Mouse (Mus musculus) cerebellum, adult 9-11 months (tissue): ENCODE measurements around the gene Laptm4a.

Experiments used
- DNase-seq: peaks from one replicate; pipeline ENCODE4 v3.0.0; 2022

Laptm4a gene

GRCm38 (mm10) chr12:8961607-8962316, 40.3 kb downstream of the Laptm4a start:
- DNase-seq, result no peak

GRCm38 (mm10) chr12:8969828-8970227, 48.4 kb downstream of the Laptm4a start:
- DNase-seq, result no peak

- peak; percentile 91 for DNase-seq
Observed at GRCm38 (mm10) chr12:8973820-8974465, 52.5 kb downstream of the Laptm4a start, which contains the start of gene Wdr35. Gene Wdr35, plus strand, starts transcription at chr12:8973892.

GRCm38 (mm10) chr12:8975076-8975475, 53.6 kb downstream of the Laptm4a start:
- DNase-seq, result no peak
